Mouse (Mus musculus) limb, embryonic 13.5 days (tissue): ENCODE data around the gene Xxylt1. TPM values are rescaled to one million over a fixed set of nuclear protein-coding genes. Genes with fewer than 3 reads are reported as not detected.

Source experiments
- ATAC-seq: fragments of 200-750 bp; cut with Nextera tagmentation; 2 replicates; pipeline ENCODE4 v1.8.0; 2017; ENCODE audit warnings: low read depth, moderate number of reproducible peaks, moderate TSS enrichment; ENCODE audit not compliant: low FRiP score
- H3K27ac ChIP-seq: fragments of 300-500 bp; sonication (generic); 2 replicates; pipeline ENCODE4 v1.5.1; 2015; ENCODE audit warnings: inconsistent platforms, mild to moderate bottlenecking, moderate library complexity
- H3K27me3 ChIP-seq: fragments of 300-500 bp; sonication (generic); 2 replicates; pipeline ENCODE4 v1.6.1; 2015; ENCODE audit warnings: mild to moderate bottlenecking, inconsistent platforms
- H3K36me3 ChIP-seq: fragments of 300-500 bp; sonication (generic); 2 replicates; pipeline ENCODE4 v1.6.1; 2015; ENCODE audit warnings: inconsistent platforms, mild to moderate bottlenecking, moderate library complexity
- H3K4me1 ChIP-seq: fragments of 300-500 bp; sonication (generic); 2 replicates; pipeline ENCODE4 v1.6.1; 2015; ENCODE audit warnings: inconsistent platforms
- H3K4me2 ChIP-seq: fragments of 300-500 bp; sonication (generic); replicated peaks from 2 replicates; pipeline ENCODE4 v1.6.1; 2015; ENCODE audit warnings: inconsistent platforms, mild to moderate bottlenecking, moderate library complexity
- H3K4me3 ChIP-seq: fragments of 300-500 bp; sonication (generic); 2 replicates; pipeline ENCODE4 v1.5.1; 2015; ENCODE audit warnings: moderate library complexity, mild to moderate bottlenecking, inconsistent platforms
- H3K9ac ChIP-seq: fragments of 300-500 bp; sonication (generic); 2 replicates; pipeline ENCODE4 v1.6.1; 2015; ENCODE audit warnings: mild to moderate bottlenecking, inconsistent platforms
- H3K9me3 ChIP-seq: fragments of 300-500 bp; sonication (generic); 2 replicates; pipeline ENCODE4 v1.6.1; 2016; ENCODE audit warnings: inconsistent platforms
- WGBS: fragments of 180-500 bp; shearing (Covaris S2); methylation state at CpG from one replicate; pipeline ENCODE4 v1.1.7; 2015; 5-methylcytosine and 5-hydroxymethylcytosine counted together
- polyA plus RNA-seq: library from polyadenylated mRNA; unstranded; fragments of >200 nt; fragmentation: Nextera tagmentation; extraction: Ambion mirVana; gene quantifications from 2 replicates; pipeline ENCODE4 v1.2.1, GENCODE M21; 2015

Gene Xxylt1
- polyA plus RNA-seq, 1 experiment from 2014 or later = 18.3 TPM

- H3K27me3 ChIP-seq = peaks cover under 1% of the 10 kb centered on the region; the same call in 1 of the 2 replicates
- H3K36me3 ChIP-seq = peaks cover 4% of the 10 kb centered on the region; the same call in 1 of the 2 replicates
- 63% methylated on average over 3 of the region's 3 CpGs for WGBS
- no peak overlapping the region for H3K9ac ChIP-seq
- H3K4me1 ChIP-seq = peaks cover 17% of the 10 kb centered on the region
- H3K4me3 ChIP-seq = no peak overlapping the region
- H3K4me2 ChIP-seq = no peak overlapping the region
- H3K27ac ChIP-seq = no peak overlapping the region
- ATAC-seq = no peak
- H3K9me3 ChIP-seq = no peaks in the 10 kb centered on the region
These were observed 6.8 kb downstream of the Xxylt1 start for GRCm38 (mm10) chr16:31074324-31074908.

- Histone ChIP-seq H3K9me3 (no peaks in the 10 kb centered on the region), H3K27ac (no peak overlapping the region), H3K4me2 (no peak overlapping the region), H3K27me3 (peaks cover 3% of the 10 kb centered on the region; the same call in 1 of the 2 replicates), H3K4me3 (no peak overlapping the region), H3K36me3 (no peaks in the 10 kb centered on the region), H3K9ac (no peak overlapping the region), H3K4me1 (peaks cover 29% of the 10 kb centered on the region)
- 85% methylated on average over 6 of the region's 6 CpGs for WGBS
- ATAC-seq = no peak
These were observed 9.5 kb downstream of the Xxylt1 start for GRCm38 (mm10) chr16:31071731-31072130.

DNA sequence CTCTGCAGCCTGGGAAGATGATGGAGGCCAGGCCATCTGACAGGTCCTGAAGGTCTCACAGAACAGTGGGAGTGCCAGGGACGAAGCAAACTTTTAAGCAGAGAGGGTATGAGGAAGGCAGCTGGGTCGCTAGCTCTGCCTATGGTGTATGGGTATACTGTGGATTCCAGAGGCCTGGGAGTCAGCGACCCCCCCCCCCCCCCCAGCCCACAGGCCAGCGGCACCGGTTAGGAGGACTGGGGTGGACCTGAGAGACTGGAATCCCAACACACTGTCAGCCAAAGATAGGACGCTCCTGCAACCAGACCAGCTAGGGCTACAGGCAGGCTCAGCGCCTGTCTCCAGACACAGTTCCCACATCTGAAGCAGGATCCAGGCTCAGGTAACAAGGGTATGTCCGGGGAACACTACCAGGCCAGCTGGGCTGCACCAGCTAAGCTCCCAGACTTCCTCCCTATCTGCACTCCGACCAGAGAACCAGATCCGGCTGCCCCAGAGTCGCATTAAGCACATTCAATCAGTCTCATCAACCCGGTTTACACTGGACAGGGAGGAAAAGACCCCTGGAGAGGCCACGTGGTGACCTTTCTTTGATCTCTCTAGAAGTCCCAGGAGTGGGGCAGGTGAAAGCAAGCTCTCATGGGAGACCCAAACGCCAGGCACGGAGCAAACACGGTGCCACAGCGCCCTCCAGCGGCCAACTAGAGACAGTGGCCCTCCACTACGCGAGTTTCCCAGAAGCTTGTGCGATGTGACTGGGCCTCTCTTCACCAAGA lies 10.7 kb downstream of the Xxylt1 start:
- Histone ChIP-seq H3K27ac (no peak overlapping the region), H3K4me3 (no peak overlapping the region), H3K9ac (peak overlapping the region; percentile 31; the same call in 1 of the 2 replicates), H3K4me1 (peaks cover 30% of the 10 kb centered on the region), H3K27me3 (peaks cover 3% of the 10 kb centered on the region; the same call in 1 of the 2 replicates), H3K4me2 (peak overlapping the region; percentile 54), H3K9me3 (no peaks in the 10 kb centered on the region), H3K36me3 (no peaks in the 10 kb centered on the region)
- WGBS = 5% methylated on average over 20 of the region's 21 CpGs
- ATAC-seq = peak; percentile 33; the same call in 1 of the 2 replicates

- WGBS = 62% methylated on average over 14 of the region's 14 CpGs
- H3K4me1 ChIP-seq = peaks cover 30% of the 10 kb centered on the region
These were observed 11.7 kb downstream of the Xxylt1 start for GRCm38 (mm10) chr16:31069211-31070166.

GRCm38 (mm10) chr16:31068280-31068679 lies 13.0 kb downstream of the Xxylt1 start:
- no peaks in the 10 kb centered on the region for H3K9me3 ChIP-seq
- WGBS = 77% methylated on average over 7 of the region's 7 CpGs
- no peak overlapping the region for H3K9ac ChIP-seq
- no peaks in the 10 kb centered on the region for H3K36me3 ChIP-seq
- no peak for ATAC-seq
- no peak overlapping the region for H3K27ac ChIP-seq
- no peak overlapping the region for H3K4me3 ChIP-seq
- peaks cover 3% of the 10 kb centered on the region; the same call in 1 of the 2 replicates for H3K27me3 ChIP-seq
- no peak overlapping the region for H3K4me2 ChIP-seq
- H3K4me1 ChIP-seq = peaks cover 30% of the 10 kb centered on the region

More at GRCm38 (mm10) chr16:31069211-31070166, 11.7 kb downstream of the Xxylt1 start:
- ATAC-seq = no peak
- H3K27me3 ChIP-seq = peaks cover 3% of the 10 kb centered on the region; the same call in 1 of the 2 replicates
- no peak overlapping the region for H3K4me2 ChIP-seq
- H3K27ac ChIP-seq = no peak overlapping the region
- peak overlapping the region; percentile 31; the same call in 1 of the 2 replicates for H3K9ac ChIP-seq
- H3K4me3 ChIP-seq = no peak overlapping the region
- no peaks in the 10 kb centered on the region for H3K9me3 ChIP-seq
- H3K36me3 ChIP-seq = no peaks in the 10 kb centered on the region

DNA sequence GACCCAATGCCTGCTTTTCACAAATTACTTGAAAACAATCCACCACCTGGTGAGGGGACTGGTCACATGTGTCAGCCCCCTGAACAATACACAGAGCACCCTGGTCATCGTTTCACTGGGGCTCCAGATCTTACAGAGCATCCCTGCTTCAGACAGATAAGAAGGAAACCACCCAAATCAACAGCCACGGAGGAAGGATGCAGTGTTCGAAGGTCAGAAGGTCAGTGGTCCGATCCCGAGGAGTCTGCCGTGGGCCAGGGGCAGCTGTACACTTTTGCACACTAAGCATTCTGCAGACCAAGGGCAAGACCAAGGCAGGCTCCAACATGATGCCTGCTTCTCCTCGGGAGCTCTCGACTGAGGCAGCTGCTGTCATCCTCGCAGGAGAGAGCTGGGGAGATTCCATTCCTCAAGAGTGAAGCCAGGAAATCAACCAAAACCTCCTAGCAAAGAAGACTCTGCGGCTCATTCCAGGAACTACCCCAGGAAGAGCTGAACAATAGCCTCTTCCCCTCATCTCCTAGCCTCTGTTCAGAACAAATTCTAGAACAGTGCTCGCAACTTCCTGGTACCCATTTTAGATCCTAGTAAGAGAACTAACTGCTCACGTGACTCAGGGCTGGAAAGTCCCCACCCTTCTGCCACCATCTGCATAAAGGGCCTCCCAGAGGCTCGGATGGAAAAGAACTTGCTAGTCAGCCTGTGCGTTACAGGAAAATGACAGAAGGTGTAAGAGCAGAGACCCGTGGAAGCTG lies 14.7 kb downstream of the Xxylt1 start:
- H3K27me3 ChIP-seq = peaks cover 3% of the 10 kb centered on the region; the same call in 1 of the 2 replicates
- H3K9me3 ChIP-seq = no peaks in the 10 kb centered on the region
- no peak overlapping the region for H3K27ac ChIP-seq
- no peak overlapping the region for H3K4me2 ChIP-seq
- H3K4me3 ChIP-seq = no peak overlapping the region
- H3K36me3 ChIP-seq = no peaks in the 10 kb centered on the region
- 66% methylated on average over 15 of the region's 15 CpGs for WGBS
- peaks cover 36% of the 10 kb centered on the region for H3K4me1 ChIP-seq
- ATAC-seq = no peak
- no peak overlapping the region for H3K9ac ChIP-seq

DNA sequence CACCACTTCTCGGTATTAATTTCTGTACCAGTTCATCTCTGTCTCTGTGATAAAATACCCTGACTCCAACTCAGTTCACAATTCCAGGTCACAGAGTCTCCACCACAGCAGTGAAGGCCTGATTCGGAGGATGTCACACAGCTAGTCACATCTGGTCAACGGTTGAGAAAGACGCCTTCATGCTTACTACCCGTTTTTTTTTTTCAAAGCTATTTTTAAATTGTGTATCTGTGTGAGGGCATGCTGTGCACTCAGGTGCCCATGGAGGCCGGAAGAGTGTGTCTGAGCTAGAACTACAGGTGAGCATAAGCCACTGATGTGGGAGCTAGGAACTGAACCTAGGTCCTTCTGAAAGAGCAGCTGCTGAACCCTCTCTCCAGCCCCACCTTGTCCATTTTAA lies 16.4 kb downstream of the Xxylt1 start:
- ATAC-seq = no peak
- no peak overlapping the region for H3K4me3 ChIP-seq
- H3K4me2 ChIP-seq = no peak overlapping the region

GRCm38 (mm10) chr16:31062918-31063317 lies 18.3 kb downstream of the Xxylt1 start:
- no peaks in the 10 kb centered on the region for H3K36me3 ChIP-seq
- H3K4me1 ChIP-seq = peaks cover 27% of the 10 kb centered on the region
- no peak overlapping the region for H3K4me2 ChIP-seq
- H3K9me3 ChIP-seq = no peaks in the 10 kb centered on the region
- WGBS = 77% methylated on average over 3 of the region's 3 CpGs
- H3K27me3 ChIP-seq = no peaks in the 10 kb centered on the region
- no peak for ATAC-seq
- no peak overlapping the region for H3K27ac ChIP-seq
- H3K9ac ChIP-seq = no peak overlapping the region
- no peak overlapping the region for H3K4me3 ChIP-seq

More for the DNA sequence above, 16.4 kb downstream of the Xxylt1 start:
- H3K27me3 ChIP-seq = peaks cover 3% of the 10 kb centered on the region; the same call in 1 of the 2 replicates
- H3K9me3 ChIP-seq = no peaks in the 10 kb centered on the region
- peaks cover 27% of the 10 kb centered on the region for H3K4me1 ChIP-seq
- H3K36me3 ChIP-seq = no peaks in the 10 kb centered on the region
- no peak overlapping the region for H3K27ac ChIP-seq
- 88% methylated on average over 6 of the region's 6 CpGs for WGBS
- H3K9ac ChIP-seq = no peak overlapping the region

DNA sequence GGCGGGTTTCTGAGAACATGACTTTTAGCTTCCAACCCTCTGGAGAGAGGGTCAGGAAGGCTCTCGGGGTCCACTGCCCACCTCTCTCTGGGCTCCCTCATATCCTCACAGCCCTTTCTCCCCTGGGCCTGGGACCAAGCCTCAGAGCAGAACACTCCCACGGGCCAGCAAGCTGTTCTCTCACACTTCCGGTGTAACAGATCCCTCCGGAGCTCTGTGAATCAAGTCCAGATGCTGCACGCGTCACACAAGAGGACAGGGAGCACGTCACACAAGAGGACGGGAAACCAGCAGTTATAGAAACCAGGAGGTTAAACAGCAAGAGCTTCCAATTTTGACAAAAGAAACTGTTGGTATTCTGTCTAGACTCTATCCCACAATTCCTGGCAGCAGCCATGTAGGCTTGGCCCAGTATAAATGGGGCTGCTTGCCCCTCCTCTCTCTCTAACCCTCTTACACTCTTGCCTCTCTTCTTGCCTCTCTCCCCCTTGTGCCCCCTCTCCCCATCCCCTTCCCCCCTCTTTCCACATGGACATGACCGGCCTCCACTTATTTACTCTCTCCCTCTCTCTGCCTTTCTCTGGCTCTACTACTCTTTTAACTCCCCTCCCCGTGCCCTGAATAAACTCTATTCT lies 19.9 kb downstream of the Xxylt1 start:
- Histone ChIP-seq H3K27me3 (no peaks in the 10 kb centered on the region), H3K4me1 (peaks cover 21% of the 10 kb centered on the region), H3K4me2 (peak overlapping the region; percentile 5; the same call in 1 of the 2 replicates), H3K9me3 (no peaks in the 10 kb centered on the region), H3K4me3 (no peak overlapping the region), H3K27ac (no peak overlapping the region), H3K36me3 (no peaks in the 10 kb centered on the region), H3K9ac (no peak overlapping the region)
- ATAC-seq = no peak
- WGBS = 32% methylated on average over 11 of the region's 11 CpGs

GRCm38 (mm10) chr16:31060714-31061113 lies 20.5 kb downstream of the Xxylt1 start:
- Histone ChIP-seq H3K27me3 (no peaks in the 10 kb centered on the region), H3K27ac (no peak overlapping the region), H3K9me3 (no peaks in the 10 kb centered on the region), H3K4me3 (no peak overlapping the region), H3K4me1 (peaks cover 21% of the 10 kb centered on the region), H3K4me2 (no peak overlapping the region), H3K36me3 (no peaks in the 10 kb centered on the region), H3K9ac (no peak overlapping the region)
- no peak for ATAC-seq
- WGBS = 91% methylated on average over 13 of the region's 13 CpGs

DNA sequence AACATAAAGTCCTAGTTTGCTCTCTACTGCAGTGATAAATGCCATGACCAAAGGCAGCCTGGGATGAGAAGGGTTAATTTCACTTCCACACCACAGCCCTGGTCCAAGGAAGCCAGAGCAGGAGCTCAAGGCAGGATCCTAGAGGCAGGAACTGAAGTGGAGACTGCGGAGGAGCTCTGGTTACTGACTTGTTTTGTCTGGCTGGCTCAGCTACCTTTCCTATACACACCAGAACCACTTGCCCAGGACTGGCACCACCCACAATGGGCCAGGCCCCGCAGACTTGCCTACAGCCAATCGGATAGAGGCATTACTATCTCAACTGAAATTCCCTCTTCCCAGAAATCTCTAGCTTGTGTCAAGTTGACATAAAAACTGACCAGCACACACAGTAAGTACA lies 21.0 kb downstream of the Xxylt1 start:
- H3K4me1 ChIP-seq = peaks cover 21% of the 10 kb centered on the region
- no peak for ATAC-seq
- no peak overlapping the region for H3K9ac ChIP-seq
- H3K4me2 ChIP-seq = no peak overlapping the region
- WGBS = 88% methylated on average over 3 of the region's 3 CpGs
- no peaks in the 10 kb centered on the region for H3K27me3 ChIP-seq
- no peaks in the 10 kb centered on the region for H3K36me3 ChIP-seq
- no peak overlapping the region for H3K27ac ChIP-seq
- H3K4me3 ChIP-seq = no peak overlapping the region
- no peaks in the 10 kb centered on the region for H3K9me3 ChIP-seq
